Comparison of ENCODE assay signal across 8 mouse cellular contexts in the genomic region with DNA sequence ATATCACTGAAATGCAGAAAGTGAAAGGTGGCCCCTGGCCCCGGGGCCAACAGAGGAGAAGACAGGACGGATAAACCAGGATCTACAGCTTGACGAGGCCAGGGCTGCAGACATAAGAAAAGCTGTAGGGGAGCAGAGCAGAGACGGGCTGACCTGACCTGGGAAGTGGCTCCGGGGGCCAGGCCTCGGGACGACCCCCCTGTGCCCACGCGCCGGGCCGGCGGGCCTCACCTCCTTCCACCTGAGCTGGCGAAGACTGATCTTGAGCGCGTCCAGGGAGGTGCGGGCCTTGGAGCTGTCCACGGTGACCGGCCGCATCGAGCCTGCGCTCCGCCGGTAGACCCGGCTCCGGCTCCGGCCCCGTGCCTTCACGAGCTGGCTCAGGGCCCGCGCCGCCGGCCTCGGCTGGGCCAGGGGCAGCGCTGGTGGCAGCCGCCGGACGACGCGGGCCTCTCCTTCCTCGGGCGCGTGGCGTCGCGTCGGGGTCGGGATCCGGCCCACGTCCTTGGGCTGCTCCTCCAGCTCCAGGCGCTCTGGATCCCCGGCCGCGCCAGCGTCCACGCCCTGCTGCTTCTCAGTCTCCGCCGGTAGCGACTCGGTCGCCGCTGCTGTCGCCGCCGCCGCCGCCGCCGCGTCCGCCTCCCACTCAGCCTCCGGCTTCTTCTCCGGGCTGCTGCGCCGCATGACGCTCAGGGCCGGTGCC. TPM values are rescaled to one million over a fixed set of nuclear protein-coding genes. Genes with fewer than 3 reads are reported as not detected.
A peak's percentile ranks its signal among the peaks of the same experiment; 100 is the strongest.
DNase-seq lines count a peak whose midpoint lies in the region; ATAC-seq and TF ChIP-seq lines count a peak whose summit lies in the region.

No protein-coding gene starts in this region.

- no peaks in the 10 kb centered on the region for H3K27me3 ChIP-seq in hindbrain, embryonic 14.5 days (ENCODE audit: control insufficient read depth, insufficient read depth, low read length)
- H3K27me3 ChIP-seq in limb, embryonic 11.5 days (ENCODE audit: control insufficient read depth, insufficient read depth, low read length): no peaks in the 10 kb centered on the region

- no peaks in the 10 kb centered on the region for H3K9me3 ChIP-seq in hindbrain, embryonic 14.5 days (ENCODE audit: control insufficient read depth, low read length)
- H3K9me3 ChIP-seq in limb, embryonic 11.5 days (ENCODE audit: control insufficient read depth, low read length): no peaks in the 10 kb centered on the region

- TF ChIP-seq CTCF in gastrocnemius, adult 2 months (IDR thresholded peaks at IDR 0.05): no peak

- WGBS in hindbrain, embryonic 14.5 days: under 1% methylated on average over 57 of the region's 76 CpGs
- WGBS in limb, embryonic 11.5 days: under 1% methylated on average over 54 of the region's 76 CpGs

- peak overlapping the region; percentile 99 for H3K4me2 ChIP-seq in hindbrain, embryonic 14.5 days (replicated peaks)
- H3K4me2 ChIP-seq in limb, embryonic 11.5 days (ENCODE audit: low read depth, severe bottlenecking): peak overlapping the region; percentile 98

- peak overlapping the region; percentile 97 for H3K4me3 ChIP-seq in gastrocnemius, adult 2 months
- H3K4me3 ChIP-seq in hindbrain, embryonic 14.5 days (replicated peaks; ENCODE audit: low read length): peak overlapping the region; percentile 78
- H3K4me3 ChIP-seq in limb, embryonic 11.5 days (ENCODE audit: low read depth, low read length): peak overlapping the region; percentile 82

- peak overlapping the region; percentile 88 for H3K9ac ChIP-seq in hindbrain, embryonic 14.5 days
- H3K9ac ChIP-seq in limb, embryonic 11.5 days (ENCODE audit: low read length): peak overlapping the region; percentile 81

- peaks cover 21% of the 10 kb centered on the region for H3K4me1 ChIP-seq in hindbrain, embryonic 14.5 days (replicated peaks; ENCODE audit: control insufficient read depth, insufficient read depth, low read length)
- H3K4me1 ChIP-seq in limb, embryonic 11.5 days (ENCODE audit: control insufficient read depth, insufficient read depth, low read length): 0 out of 2 replicates have a peak, but pooled peaks cover 3% of the 10 kb centered on the region

- peak overlapping the region; percentile 92 for H3K27ac ChIP-seq in gastrocnemius, adult 2 months
- peak overlapping the region; percentile 89 for H3K27ac ChIP-seq in hindbrain, embryonic 14.5 days
- no peak overlapping the region for H3K27ac ChIP-seq in limb, embryonic 11.5 days (replicated peaks; ENCODE audit: low read depth, low read length)

- peak; percentile 59 for DNase-seq in right cerebral cortex, postnatal 14 days
- DNase-seq in right cerebral cortex, postnatal 25 days: no peak
- peak; percentile 71 for DNase-seq in cerebellum, adult 9-11 months
- DNase-seq in gastrocnemius, adult 2 months: peak; percentile 80
- peak; percentile 32 for DNase-seq in hindbrain, embryonic 14.5 days (ENCODE audit: low spot score)
- DNase-seq in limb, embryonic 11.5 days (ENCODE audit: low spot score): peak; percentile 59
- DNase-seq in spleen, postnatal 10 days (ENCODE audit: low spot score in 2 of 2): peak; percentile 44 to 48

- ATAC-seq in hindbrain, embryonic 14.5 days (ENCODE audit: low FRiP score): peak; percentile 65
- ATAC-seq in limb, embryonic 11.5 days (ENCODE audit: insufficient number of reproducible peaks, low FRiP score, low TSS enrichment, low read depth): peak; percentile 64
- ATAC-seq in megakaryocyte-erythroid progenitor cell, adult 5-6 weeks (replicated peaks; ENCODE audit: low FRiP score, low TSS enrichment, poor library complexity, severe bottlenecking): peak; percentile 23

- H3K36me3 ChIP-seq in hindbrain, embryonic 14.5 days (replicated peaks; ENCODE audit: control insufficient read depth, insufficient read depth): no peaks in the 10 kb centered on the region
- H3K36me3 ChIP-seq in limb, embryonic 11.5 days (ENCODE audit: control insufficient read depth, insufficient read depth, low read length): no peaks in the 10 kb centered on the region

- intact Hi-C loops in gastrocnemius, adult 2 months (cut with DNase I): no loop called here

RNA-seq across cellular contexts. Expression of gene Ttll11, which starts 0.6 kb away (rescaled TPM):
- total RNA-seq in gastrocnemius, adult 2 months (2021): 1 to 10 TPM; 3.0 to 3.4 TPM
- 6.6 and 7.9 TPM in 2 replicates for polyA plus RNA-seq in hindbrain, embryonic 14.5 days (2014; fragmentation: Nextera tagmentation; extraction: Ambion mirVana)
- 0.74 and 0.97 TPM in 2 replicates for polyA plus RNA-seq in limb, embryonic 11.5 days (2014; fragmentation: Nextera tagmentation; extraction: Ambion mirVana)
- total RNA-seq in megakaryocyte-erythroid progenitor cell, adult 5-6 weeks (2014; fragmentation: Nextera tagmentation): 0.55 TPM in 1 of 2 replicates, not detected in the other
- total RNA-seq in megakaryocyte-erythroid progenitor cell, adult 5-6 weeks (2017): 0.15 and 0.23 TPM in 2 replicates
